36 mouse cellular contexts compared by ENCODE assay signal in the genomic region with DNA sequence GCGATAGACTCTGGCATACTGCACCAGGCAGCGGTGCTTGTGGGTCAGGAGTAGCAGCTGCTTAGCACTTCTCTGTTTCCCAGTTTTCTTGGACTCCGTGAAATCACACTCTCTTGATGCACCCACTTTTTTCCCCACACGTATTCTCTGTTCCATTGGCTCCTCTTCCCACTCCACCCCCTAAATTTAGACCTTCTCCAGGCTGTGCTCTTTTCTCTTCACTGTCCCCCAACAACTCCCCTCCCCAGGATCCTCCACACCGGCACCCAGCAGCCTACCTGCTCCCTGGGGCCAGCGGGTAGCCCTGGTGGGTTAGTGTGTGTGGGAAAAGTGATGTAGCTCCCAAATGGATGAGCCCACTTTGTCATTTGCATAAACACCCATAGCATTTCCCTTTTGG. TPM values are rescaled to one million over a fixed set of nuclear protein-coding genes. Genes with fewer than 3 reads are reported as not detected.
DNase-seq lines count a peak whose midpoint lies in the region; ATAC-seq and TF ChIP-seq lines count a peak whose summit lies in the region.
"Had no signal": no experiment of that assay in that cellular context is flagged by ENCODE, and none has a peak within 500 bp of the region (broad histone marks: within the 10 kb centered on the region; RNA-seq: fewer than 3 reads in every experiment).

No protein-coding gene starts in this region.

- peak; percentile 55 to 72 for DNase-seq in left cerebral cortex, adult 18-20 months (ENCODE audit: low spot score in 2 of 2)
- DNase-seq in left cerebral cortex, postnatal 4 days, result no peak
- peak; percentile 63 to 67 for DNase-seq in right cerebral cortex, adult 2 months (ENCODE audit: low spot score in 2 of 2)
- DNase-seq in right cerebral cortex, postnatal 14 days, result no peak
- peak; percentile 63 to 69 for DNase-seq in frontal cortex, postnatal 36 days (ENCODE audit: low spot score in 2 of 2)
- no peak for DNase-seq in cerebellum, postnatal 36 days
- DNase-seq: adrenal gland, postnatal 14 days; cerebellum, adult 11-12 months; cerebellum, postnatal 10 days; gastrocnemius, postnatal 10 days; heart, postnatal 10 days; kidney, adult 8-10 months; kidney, postnatal 4 days; lung, adult 2 months; lung, postnatal 10 days; retina, postnatal 1 day; spleen, adult 18-20 months; thymus, adult 18-20 months; thymus, postnatal 25 days had no signal

- intact Hi-C loops in left cerebral cortex, postnatal 4 days (cut with DNase I), result no loop called here

- H3K4me1 ChIP-seq in intestine, postnatal 0 days (replicated peaks; ENCODE audit: control insufficient read depth, insufficient read depth, low read length), result no peaks in the 10 kb centered on the region
- H3K4me1 ChIP-seq: embryonic facial prominence, embryonic 15.5 days; heart, embryonic 13.5 days; limb, embryonic 15.5 days had no signal

- 66% methylated on average over 6 of the region's 6 CpGs for WGBS in intestine, postnatal 0 days

- H3K27me3 ChIP-seq in intestine, postnatal 0 days (replicated peaks; ENCODE audit: control insufficient read depth, insufficient read depth, low read length), result peaks cover 9% of the 10 kb centered on the region; the same call in 1 of the 2 replicates
- H3K27me3 ChIP-seq: midbrain, embryonic 15.5 days had no signal

- no peak overlapping the region for H3K4me3 ChIP-seq in intestine, postnatal 0 days (ENCODE audit: low read depth, low read length)
- H3K4me3 ChIP-seq: embryonic facial prominence, embryonic 10.5 days; embryonic facial prominence, embryonic 15.5 days; forebrain, embryonic 13.5 days; heart, embryonic 13.5 days; limb, embryonic 10.5 days; limb, embryonic 15.5 days; midbrain, embryonic 15.5 days; neural tube, embryonic 15.5 days had no signal

- no peak overlapping the region for H3K9ac ChIP-seq in intestine, postnatal 0 days (ENCODE audit: low read depth, low read length)
- H3K9ac ChIP-seq: embryonic facial prominence, embryonic 15.5 days; forebrain, embryonic 13.5 days; heart, embryonic 13.5 days; limb, embryonic 15.5 days; liver, embryonic 14.5 days; midbrain, embryonic 15.5 days; neural tube, embryonic 15.5 days had no signal

- ATAC-seq in intestine, postnatal 0 days, result no peak
- ATAC-seq: CD4-positive, CD25-positive, alpha-beta regulatory T cell, adult 4 months; forebrain, embryonic 13.5 days; hindbrain, embryonic 16.5 days; midbrain, embryonic 15.5 days had no signal

- no peak overlapping the region for H3K4me2 ChIP-seq in intestine, postnatal 0 days (replicated peaks; ENCODE audit: low read depth)
- H3K4me2 ChIP-seq: embryonic facial prominence, embryonic 15.5 days; forebrain, embryonic 13.5 days; heart, embryonic 13.5 days; limb, embryonic 15.5 days; midbrain, embryonic 15.5 days; neural tube, embryonic 15.5 days had no signal

- no peak overlapping the region for H3K27ac ChIP-seq in intestine, postnatal 0 days (ENCODE audit: low read depth, low read length)
- H3K27ac ChIP-seq: embryonic facial prominence, embryonic 10.5 days; embryonic facial prominence, embryonic 15.5 days; forebrain, embryonic 13.5 days; heart, embryonic 13.5 days; kidney, postnatal 0 days; limb, embryonic 10.5 days; limb, embryonic 15.5 days; liver, embryonic 14.5 days; macrophage; midbrain, embryonic 15.5 days; neural tube, embryonic 15.5 days had no signal

- no peak for TF ChIP-seq CTCF in intestine, postnatal 0 days (IDR thresholded peaks at IDR 0.05; ENCODE audit: low read depth)

- H3K9me3 ChIP-seq in intestine, postnatal 0 days (ENCODE audit: control insufficient read depth), result no peaks in the 10 kb centered on the region
- H3K9me3 ChIP-seq: embryonic facial prominence, embryonic 10.5 days; embryonic facial prominence, embryonic 15.5 days; forebrain, embryonic 13.5 days; heart, embryonic 13.5 days; limb, embryonic 10.5 days; limb, embryonic 15.5 days; midbrain, embryonic 15.5 days; neural tube, embryonic 15.5 days had no signal

- H3K36me3 ChIP-seq in intestine, postnatal 0 days (ENCODE audit: control insufficient read depth, insufficient read depth), result no peaks in the 10 kb centered on the region
- H3K36me3 ChIP-seq: embryonic facial prominence, embryonic 10.5 days; embryonic facial prominence, embryonic 15.5 days; heart, embryonic 13.5 days; limb, embryonic 10.5 days; limb, embryonic 15.5 days; midbrain, embryonic 15.5 days; neural tube, embryonic 15.5 days had no signal

RNA-seq across cellular contexts. Expression of gene Pla2g2c, which starts 38.8 kb away (rescaled TPM):
- under 1 TPM in 1 of 2 experiments, not detected in 1; 0.35 TPM for total RNA-seq in left cerebral cortex, adult 18-20 months (2021)
- total RNA-seq in left cerebral cortex, postnatal 4 days (2021), result under 1 TPM in 1 of 2 experiments, not detected in 1; 0.10 TPM
- 0.09 and 0.21 TPM in 2 replicates for polyA plus RNA-seq in intestine, postnatal 0 days (2015; fragmentation: Nextera tagmentation; extraction: Ambion mirVana)
- total RNA-seq: adrenal gland, postnatal 14 days; heart, postnatal 10 days; hematopoietic stem cell, adult 5-6 weeks; megakaryocyte-erythroid progenitor cell, adult 5-6 weeks had no signal
- polyA plus RNA-seq: CD4-positive, CD25-positive, alpha-beta regulatory T cell, adult 4 months; limb, embryonic 15.5 days; macrophage had no signal

RNA-seq across cellular contexts. Expression of gene Vwa5b1, which starts 50.1 kb away (rescaled TPM):
- 1 to 10 TPM; 4.2 to 4.6 TPM for total RNA-seq in left cerebral cortex, adult 18-20 months (2021)
- total RNA-seq in left cerebral cortex, postnatal 4 days (2021), result 1 to 10 TPM; 1.3 to 2.4 TPM
- 0.16 and 0.17 TPM in 2 replicates for polyA plus RNA-seq in intestine, postnatal 0 days (2015; fragmentation: Nextera tagmentation; extraction: Ambion mirVana)
- total RNA-seq: adrenal gland, postnatal 14 days; gastrocnemius, postnatal 10 days; heart, adult 8-10 months; hematopoietic stem cell, adult 5-6 weeks had no signal
- polyA plus RNA-seq: CD4-positive, CD25-positive, alpha-beta regulatory T cell, adult 4 months; heart, embryonic 13.5 days; liver, embryonic 14.5 days; macrophage had no signal

RNA-seq across cellular contexts. Expression of gene Ubxn10, which starts 51.2 kb away (rescaled TPM):
- 1 to 10 TPM in 1 of 2 experiments, under 1 TPM in 1; 0.56 to 1.2 TPM for total RNA-seq in left cerebral cortex, adult 18-20 months (2021)
- total RNA-seq in left cerebral cortex, postnatal 4 days (2021), result 1 to 10 TPM; 1.4 to 1.7 TPM
- polyA plus RNA-seq in intestine, postnatal 0 days (2015; fragmentation: Nextera tagmentation; extraction: Ambion mirVana), result 0.51 and 0.83 TPM in 2 replicates
- total RNA-seq: hematopoietic stem cell, adult 5-6 weeks; megakaryocyte-erythroid progenitor cell, adult 5-6 weeks had no signal
- polyA plus RNA-seq: CD4-positive, CD25-positive, alpha-beta regulatory T cell, adult 4 months; macrophage had no signal

Comparison
In these comparisons a context has a peak if more than half of its experiments do, and no peak if none do; other contexts are left out.
1. DNase-seq: peak in left cerebral cortex, adult 18-20 months (2 of 2), right cerebral cortex, adult 2 months (2 of 2) and frontal cortex, postnatal 36 days (2 of 2); none in left cerebral cortex, postnatal 4 days (single experiment), right cerebral cortex, postnatal 14 days (single experiment) and cerebellum, postnatal 36 days (0 of 2).